Mouse (Mus musculus): ENCODE data around the gene Esyt2. TPM values are rescaled to one million over a fixed set of nuclear protein-coding genes. Genes with fewer than 3 reads are reported as not detected.

Gene Esyt2
- polyA plus RNA-seq, 1 experiment from 2014 or later = 19.3 TPM

DNA sequence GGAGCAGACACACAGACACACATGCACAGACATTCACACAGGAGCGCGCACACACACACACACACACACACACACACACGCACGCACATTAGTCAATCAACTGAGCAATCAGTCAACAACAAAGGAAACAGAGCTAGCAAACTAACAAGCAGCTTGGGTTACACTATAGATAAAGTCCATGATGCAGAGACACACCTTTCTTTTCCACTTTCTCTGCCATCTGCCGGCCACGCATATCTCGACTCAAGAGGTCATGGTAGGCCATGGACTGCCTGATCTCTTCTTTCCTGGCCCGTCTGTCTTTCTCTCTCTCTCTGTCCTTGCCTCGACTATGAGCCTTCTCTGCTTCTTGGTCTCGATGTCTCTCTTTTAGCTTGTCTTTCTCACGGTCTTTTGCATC, 25.4 kb upstream of the Esyt2 start:
- DNase-seq (ENCODE audit: low spot score) = no peak
- no peaks in the 10 kb centered on the region for H3K9me3 ChIP-seq (ENCODE audit: control insufficient read depth, low read length)
- 91% methylated on average over 11 of the region's 11 CpGs for WGBS
- no peak for ATAC-seq (ENCODE audit: insufficient read depth, low FRiP score, low TSS enrichment)
- H3K27ac ChIP-seq (ENCODE audit: low read depth, low read length) = no peak overlapping the region
- H3K4me2 ChIP-seq (ENCODE audit: low read depth) = no peak overlapping the region
- no peaks in the 10 kb centered on the region for H3K27me3 ChIP-seq (ENCODE audit: control insufficient read depth, insufficient read depth, low read length)
- no peak overlapping the region for H3K4me3 ChIP-seq (ENCODE audit: low read depth, low read length)
- H3K36me3 ChIP-seq (ENCODE audit: control insufficient read depth, insufficient read depth, low read length) = no peaks in the 10 kb centered on the region
- H3K9ac ChIP-seq (ENCODE audit: low read length) = no peak overlapping the region
- no peaks in the 10 kb centered on the region for H3K4me1 ChIP-seq (ENCODE audit: control insufficient read depth, insufficient read depth, low read length)

DNA sequence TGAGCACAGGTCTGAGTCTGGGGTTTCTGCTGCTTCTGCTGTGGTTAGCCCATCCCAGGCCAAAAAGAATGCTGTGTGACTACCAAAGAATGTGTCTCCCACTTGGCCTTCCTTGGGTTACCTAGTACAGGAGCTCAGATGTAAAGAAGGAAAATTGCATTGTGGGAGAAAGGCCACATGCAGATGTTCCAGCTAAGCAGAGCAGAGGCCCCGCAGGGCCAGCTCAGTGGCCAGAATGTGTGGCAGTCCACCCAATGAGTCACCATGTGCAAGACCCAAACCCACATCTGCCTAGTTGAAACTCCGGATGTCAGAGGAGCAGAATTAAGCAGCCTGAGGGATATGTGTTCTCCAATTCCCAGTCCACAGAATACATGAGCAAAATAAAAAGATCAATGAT, 22.7 kb upstream of the Esyt2 start:
- no peak overlapping the region for H3K4me2 ChIP-seq (ENCODE audit: low read depth)

DNA sequence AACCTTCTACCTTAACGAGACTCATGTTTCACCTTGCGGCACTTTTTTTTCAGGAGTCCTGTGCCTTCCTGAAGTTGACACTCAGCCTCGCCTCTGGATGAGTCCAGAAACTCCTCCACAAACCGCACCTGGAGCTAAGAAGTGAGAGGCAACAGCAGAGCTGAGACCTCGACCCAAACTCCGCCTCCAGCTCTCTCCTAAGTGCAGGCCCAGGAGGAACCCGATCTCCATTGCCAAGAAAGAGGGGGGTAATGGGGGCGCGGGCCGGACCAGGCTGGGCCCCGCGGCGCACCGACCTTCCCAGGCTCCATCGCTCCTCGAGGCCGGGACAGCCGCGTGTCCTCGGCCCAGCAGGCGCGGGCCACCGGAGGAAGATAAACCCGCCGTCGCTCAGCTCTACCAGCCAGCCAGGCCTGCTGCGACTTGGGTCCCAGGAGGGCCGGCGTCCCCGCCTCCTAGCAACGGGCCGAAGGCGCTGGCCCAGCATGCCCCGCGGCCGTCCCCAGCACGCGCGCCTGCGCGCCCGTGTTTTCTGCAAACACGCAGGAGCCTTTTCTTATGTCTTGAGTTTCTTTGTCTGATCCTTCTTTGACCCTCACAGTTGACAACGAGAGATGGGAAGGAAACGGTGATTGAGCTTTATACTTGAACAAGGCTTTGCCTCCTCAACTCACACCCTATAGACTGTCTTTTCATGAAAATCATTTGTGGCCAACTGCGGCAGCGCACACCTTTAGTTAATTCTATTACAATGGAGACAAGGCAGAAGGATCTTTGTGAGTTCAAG, 18.2 kb upstream of the Esyt2 start, which contains the start of gene Wdr60:
TSS of gene Wdr60 (minus strand) at position 468 of the 787 bp plus-strand sequence.
- ATAC-seq (ENCODE audit: insufficient read depth, low FRiP score, low TSS enrichment) (peak; percentile 98), DNase-seq (ENCODE audit: low spot score) (peak; percentile 93)
- Histone ChIP-seq H3K9ac (ENCODE audit: low read length) (peak within 1 kb of the TSS; percentile 75), H3K4me2 (ENCODE audit: low read depth) (peak within 1 kb of the TSS; percentile 73), H3K27me3 (ENCODE audit: control insufficient read depth, insufficient read depth, low read length) (no peaks in the 10 kb centered on the region), H3K4me3 (ENCODE audit: low read depth, low read length) (peak within 1 kb of the TSS; percentile 57), H3K27ac (ENCODE audit: low read depth, low read length) (peak within 1 kb of the TSS; percentile 54; the same call in 1 of the 2 replicates), H3K4me1 (ENCODE audit: control insufficient read depth, insufficient read depth, low read length) (no peaks in the 10 kb centered on the region), H3K9me3 (ENCODE audit: control insufficient read depth, low read length) (no peaks in the 10 kb centered on the region), H3K36me3 (ENCODE audit: control insufficient read depth, insufficient read depth, low read length) (no peaks in the 10 kb centered on the region)
- WGBS = 3% methylated on average over 45 of the region's 47 CpGs

More for the DNA sequence above, 22.7 kb upstream of the Esyt2 start:
- ATAC-seq (ENCODE audit: insufficient read depth, low FRiP score, low TSS enrichment) (no peak), DNase-seq (ENCODE audit: low spot score) (no peak)
- Histone ChIP-seq H3K9ac (ENCODE audit: low read length) (no peak overlapping the region), H3K36me3 (ENCODE audit: control insufficient read depth, insufficient read depth, low read length) (no peaks in the 10 kb centered on the region), H3K27me3 (ENCODE audit: control insufficient read depth, insufficient read depth, low read length) (no peaks in the 10 kb centered on the region), H3K9me3 (ENCODE audit: control insufficient read depth, low read length) (no peaks in the 10 kb centered on the region), H3K4me3 (ENCODE audit: low read depth, low read length) (no peak overlapping the region), H3K4me1 (ENCODE audit: control insufficient read depth, insufficient read depth, low read length) (no peaks in the 10 kb centered on the region), H3K27ac (ENCODE audit: low read depth, low read length) (no peak overlapping the region)
- 72% methylated on average over 2 of the region's 2 CpGs for WGBS

DNA sequence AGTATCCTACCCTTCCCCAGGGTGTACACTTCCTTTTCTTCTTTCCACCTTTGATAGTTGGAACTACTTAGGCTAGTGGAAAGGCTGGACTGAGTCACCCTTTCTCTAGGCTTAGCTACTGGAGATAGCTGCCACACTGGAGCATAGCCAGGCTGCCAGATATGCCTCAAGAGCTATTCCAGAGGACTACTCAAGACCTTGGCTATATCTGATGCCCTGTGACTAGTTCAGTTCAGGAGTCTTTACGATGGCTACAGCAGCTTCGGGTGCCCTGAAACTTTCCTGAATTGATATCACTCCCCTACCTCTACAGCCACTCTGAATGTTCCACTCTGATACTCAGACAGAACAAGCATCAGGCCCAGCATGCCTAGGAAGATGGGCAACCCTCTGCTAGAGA, 16.2 kb upstream of the Esyt2 start:
- whole genome bisulfite sequencing = 91% methylated on average over 2 of the region's 2 CpGs
- no peak for ATAC-seq (ENCODE audit: insufficient read depth, low FRiP score, low TSS enrichment)
- Histone ChIP-seq H3K27me3 (ENCODE audit: control insufficient read depth, insufficient read depth, low read length) (no peaks in the 10 kb centered on the region), H3K9ac (ENCODE audit: low read length) (no peak overlapping the region), H3K27ac (ENCODE audit: low read depth, low read length) (no peak overlapping the region), H3K9me3 (ENCODE audit: control insufficient read depth, low read length) (no peaks in the 10 kb centered on the region), H3K4me3 (ENCODE audit: low read depth, low read length) (no peak overlapping the region), H3K4me2 (ENCODE audit: low read depth) (no peak overlapping the region), H3K36me3 (ENCODE audit: control insufficient read depth, insufficient read depth, low read length) (no peaks in the 10 kb centered on the region), H3K4me1 (ENCODE audit: control insufficient read depth, insufficient read depth, low read length) (no peaks in the 10 kb centered on the region)
- no peak for DNase-seq (ENCODE audit: low spot score)

DNA sequence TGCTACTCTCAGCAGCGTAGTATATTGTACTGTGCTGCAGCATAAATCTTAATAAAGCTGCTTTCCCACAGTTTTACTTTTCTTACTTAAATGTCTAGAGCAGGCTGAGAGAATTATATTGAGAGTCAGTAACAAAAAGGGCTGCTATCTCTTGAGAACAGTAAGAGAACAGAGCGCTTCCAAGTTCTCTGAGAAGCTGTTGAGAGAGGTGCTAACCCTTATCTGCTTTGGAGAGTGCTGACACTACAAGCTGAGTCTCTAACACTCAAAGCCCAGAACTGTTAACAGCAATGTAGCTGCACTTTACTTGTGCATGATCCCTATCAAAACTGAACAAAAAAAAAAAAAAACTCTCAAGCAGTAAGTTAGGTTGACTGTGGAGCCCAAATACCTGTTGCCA, 15.7 kb upstream of the Esyt2 start:
- Histone ChIP-seq H3K36me3 (ENCODE audit: control insufficient read depth, insufficient read depth, low read length) (no peaks in the 10 kb centered on the region), H3K27ac (ENCODE audit: low read depth, low read length) (no peak overlapping the region), H3K9me3 (ENCODE audit: control insufficient read depth, low read length) (no peaks in the 10 kb centered on the region), H3K4me2 (ENCODE audit: low read depth) (no peak overlapping the region), H3K27me3 (ENCODE audit: control insufficient read depth, insufficient read depth, low read length) (no peaks in the 10 kb centered on the region), H3K4me1 (ENCODE audit: control insufficient read depth, insufficient read depth, low read length) (no peaks in the 10 kb centered on the region), H3K9ac (ENCODE audit: low read length) (no peak overlapping the region), H3K4me3 (ENCODE audit: low read depth, low read length) (no peak overlapping the region)
- DNase-seq (ENCODE audit: low spot score) = no peak
- no peak for ATAC-seq (ENCODE audit: insufficient read depth, low FRiP score, low TSS enrichment)
- 83% methylated on average over 2 of the region's 2 CpGs for WGBS

DNA sequence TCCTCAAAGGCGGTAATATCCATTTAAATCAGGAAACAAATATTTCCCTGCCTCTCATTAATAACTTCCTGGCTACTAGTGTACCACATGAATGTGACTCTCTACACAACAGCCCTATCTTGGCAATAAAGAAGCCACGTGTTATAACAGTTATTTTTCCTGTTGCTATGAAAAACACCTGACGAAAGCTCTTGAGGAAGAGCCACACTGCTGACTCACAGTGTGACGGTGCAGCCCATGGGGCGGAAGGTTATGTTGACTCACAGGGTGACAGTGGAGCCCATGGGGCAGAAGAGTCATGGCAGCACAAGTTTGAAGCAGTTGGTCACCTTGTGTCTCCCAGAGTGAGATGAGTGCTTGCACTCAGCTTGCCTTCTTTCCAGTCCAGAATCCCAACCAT, 11.5 kb upstream of the Esyt2 start:
- H3K4me2 ChIP-seq (ENCODE audit: low read depth) = no peak overlapping the region
- no peaks in the 10 kb centered on the region for H3K9me3 ChIP-seq (ENCODE audit: control insufficient read depth, low read length)
- no peaks in the 10 kb centered on the region for H3K4me1 ChIP-seq (ENCODE audit: control insufficient read depth, insufficient read depth, low read length)
- H3K36me3 ChIP-seq (ENCODE audit: control insufficient read depth, insufficient read depth, low read length) = no peaks in the 10 kb centered on the region
- no peak overlapping the region for H3K27ac ChIP-seq (ENCODE audit: low read depth, low read length)
- DNase-seq (ENCODE audit: low spot score) (no peak), ATAC-seq (ENCODE audit: insufficient read depth, low FRiP score, low TSS enrichment) (no peak)
- H3K9ac ChIP-seq (ENCODE audit: low read length) = no peak overlapping the region
- no peaks in the 10 kb centered on the region for H3K27me3 ChIP-seq (ENCODE audit: control insufficient read depth, insufficient read depth, low read length)
- no peak overlapping the region for H3K4me3 ChIP-seq (ENCODE audit: low read depth, low read length)
- 77% methylated on average over 5 of the region's 5 CpGs for WGBS

DNA sequence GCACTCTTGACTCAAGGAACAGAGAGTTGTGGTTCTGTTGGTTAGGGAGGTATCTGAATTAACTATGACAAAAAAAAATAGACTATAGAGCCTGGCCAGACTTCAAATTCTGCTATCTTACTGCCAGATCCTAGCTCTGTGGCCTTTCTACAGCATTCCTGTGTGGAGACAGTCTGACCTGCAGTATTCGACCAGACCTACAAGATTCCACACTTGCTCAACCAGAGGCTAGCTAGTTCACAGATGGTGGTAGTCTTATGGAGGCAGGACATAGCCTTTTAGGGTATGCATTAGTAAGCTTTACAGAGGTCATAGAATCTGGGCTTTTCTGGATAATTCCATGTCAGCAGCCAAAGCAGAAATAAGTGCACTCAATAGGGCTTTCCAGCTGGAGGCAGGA, 10.5 kb upstream of the Esyt2 start:
- H3K4me2 ChIP-seq (ENCODE audit: low read depth) = no peak overlapping the region
- H3K4me3 ChIP-seq (ENCODE audit: low read depth, low read length) = no peak overlapping the region
- H3K9me3 ChIP-seq (ENCODE audit: control insufficient read depth, low read length) = no peaks in the 10 kb centered on the region
- H3K36me3 ChIP-seq (ENCODE audit: control insufficient read depth, insufficient read depth, low read length) = no peaks in the 10 kb centered on the region
- 89% methylated on average over 1 of the region's 1 CpGs for WGBS
- no peaks in the 10 kb centered on the region for H3K27me3 ChIP-seq (ENCODE audit: control insufficient read depth, insufficient read depth, low read length)
- DNase-seq (ENCODE audit: low spot score) (no peak), ATAC-seq (ENCODE audit: insufficient read depth, low FRiP score, low TSS enrichment) (no peak)
- no peak overlapping the region for H3K27ac ChIP-seq (ENCODE audit: low read depth, low read length)
- H3K4me1 ChIP-seq (ENCODE audit: control insufficient read depth, insufficient read depth, low read length) = no peaks in the 10 kb centered on the region
- no peak overlapping the region for H3K9ac ChIP-seq (ENCODE audit: low read length)

DNA sequence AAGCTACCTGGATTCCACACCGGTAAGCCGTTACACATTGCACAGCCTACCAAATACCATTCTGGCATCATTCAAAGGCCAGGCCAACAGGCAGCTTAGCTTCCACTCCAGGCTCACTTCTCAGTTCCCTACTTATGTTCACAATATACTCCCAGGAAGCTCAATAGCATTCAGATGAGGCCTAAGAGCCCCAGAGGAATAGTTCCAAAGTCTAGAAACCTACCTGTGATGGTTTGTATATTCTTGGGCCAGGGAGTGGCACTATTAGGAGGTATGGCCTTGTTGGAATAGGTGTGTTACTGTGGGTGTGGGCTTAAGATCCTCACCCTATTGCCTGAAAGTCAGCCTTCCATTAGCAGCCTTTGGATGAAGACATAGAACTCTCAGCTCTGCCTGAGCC, 9.9 kb upstream of the Esyt2 start:
- Histone ChIP-seq H3K9ac (ENCODE audit: low read length) (no peak overlapping the region), H3K4me1 (ENCODE audit: control insufficient read depth, insufficient read depth, low read length) (no peaks in the 10 kb centered on the region), H3K4me2 (ENCODE audit: low read depth) (no peak overlapping the region), H3K27ac (ENCODE audit: low read depth, low read length) (no peak overlapping the region), H3K27me3 (ENCODE audit: control insufficient read depth, insufficient read depth, low read length) (no peaks in the 10 kb centered on the region), H3K36me3 (ENCODE audit: control insufficient read depth, insufficient read depth, low read length) (no peaks in the 10 kb centered on the region), H3K4me3 (ENCODE audit: low read depth, low read length) (no peak overlapping the region), H3K9me3 (ENCODE audit: control insufficient read depth, low read length) (no peaks in the 10 kb centered on the region)
- DNase-seq (ENCODE audit: low spot score) = no peak
- no peak for ATAC-seq (ENCODE audit: insufficient read depth, low FRiP score, low TSS enrichment)
- 96% methylated on average over 2 of the region's 2 CpGs for WGBS

DNA sequence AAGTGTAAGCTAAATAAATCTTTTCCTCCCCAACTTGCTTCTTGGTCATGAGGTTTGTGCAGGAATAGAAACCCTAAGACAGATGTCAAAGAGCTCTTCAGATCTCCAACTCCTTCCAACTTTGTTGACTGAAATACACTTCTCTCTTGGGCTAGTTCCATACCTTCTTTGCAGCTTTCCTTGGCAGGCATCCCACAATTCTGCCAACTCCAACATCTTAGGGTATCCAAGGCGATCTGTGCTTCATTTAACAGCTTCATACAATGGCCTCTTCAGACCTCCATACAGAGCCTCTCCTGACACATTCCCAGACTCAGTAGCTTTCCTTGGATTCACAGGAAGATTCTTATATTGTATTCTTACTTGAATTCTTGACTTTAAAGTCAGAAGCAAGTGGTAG, 7.3 kb upstream of the Esyt2 start:
- Histone ChIP-seq H3K4me3 (ENCODE audit: low read depth, low read length) (no peak overlapping the region), H3K27me3 (ENCODE audit: control insufficient read depth, insufficient read depth, low read length) (no peaks in the 10 kb centered on the region), H3K4me2 (ENCODE audit: low read depth) (no peak overlapping the region), H3K4me1 (ENCODE audit: control insufficient read depth, insufficient read depth, low read length) (no peaks in the 10 kb centered on the region), H3K36me3 (ENCODE audit: control insufficient read depth, insufficient read depth, low read length) (no peaks in the 10 kb centered on the region), H3K9me3 (ENCODE audit: control insufficient read depth, low read length) (no peaks in the 10 kb centered on the region), H3K9ac (ENCODE audit: low read length) (no peak overlapping the region), H3K27ac (ENCODE audit: low read depth, low read length) (no peak overlapping the region)
- DNase-seq (ENCODE audit: low spot score) (no peak), ATAC-seq (ENCODE audit: insufficient read depth, low FRiP score, low TSS enrichment) (no peak)
- WGBS = 68% methylated on average over 1 of the region's 1 CpGs

Measured in neural tube, embryonic 11.5 days (tissue).